Mouse (Mus musculus) testis, adult 2 months (tissue): ENCODE measurements around the gene Heatr5a.

Experiments
- CTCF ChIP-seq: fragments of 200-500 bp; IDR thresholded peaks from 2 replicates; pipeline ENCODE4 v1.5.1; 2012; ENCODE audit warnings: low read depth, mild to moderate bottlenecking, inconsistent platforms, low read length, moderate library complexity; ENCODE audit not compliant: control insufficient read depth, insufficient read depth, insufficient replicate concordance
- POLR2A ChIP-seq: fragments of 200-500 bp; IDR thresholded peaks from 2 replicates; pipeline ENCODE4 v1.6.1; 2012; ENCODE audit warnings: low read depth, mild to moderate bottlenecking, inconsistent platforms, low read length, moderate library complexity; ENCODE audit not compliant: control insufficient read depth

DNA sequence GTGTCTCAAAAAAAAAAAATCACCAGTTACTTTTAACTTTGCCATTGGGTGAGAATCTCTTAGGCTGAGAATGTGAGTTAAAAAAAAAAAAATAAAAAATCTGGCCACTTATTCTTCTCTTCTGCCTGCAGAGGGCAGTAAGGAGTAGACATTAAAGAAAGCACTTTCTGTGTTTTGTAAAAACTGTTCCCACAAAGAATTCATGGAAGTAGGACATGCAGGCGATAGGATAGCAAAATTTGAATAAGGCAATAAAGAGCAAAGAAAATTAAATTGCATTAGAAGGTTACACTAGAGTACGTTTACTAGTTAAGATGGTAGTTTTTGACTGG, 39.5 kb upstream of the Heatr5a start:
- no peak for TF ChIP-seq CTCF
- no peak for TF ChIP-seq POLR2A
